Mouse (Mus musculus) spleen, adult 2 months (tissue): Measurements from ENCODE around the gene Olfr1410. TPM values are rescaled to one million over a fixed set of nuclear protein-coding genes. Genes with fewer than 3 reads are reported as not detected.

Experiments used
- DNase-seq, 2 experiments: peaks; one replicate each; pipeline versions ENCODE4 v3.0.0 to v3.0.0-alpha.2; 2012 to 2021; ENCODE audit warnings: low spot score in 2 of 2, low read depth in 1 of 2
- H3K27ac ChIP-seq: fragments of 200-500 bp; 2 replicates; pipeline ENCODE4 v1.5.1; 2012; ENCODE audit warnings: low read length, inconsistent platforms; ENCODE audit not compliant: insufficient read depth
- H3K27me3 ChIP-seq: fragments of 200-500 bp; 2 replicates; pipeline ENCODE4 v1.6.1; 2012; ENCODE audit warnings: mild to moderate bottlenecking, moderate library complexity, low read length, inconsistent platforms; ENCODE audit not compliant: control insufficient read depth, insufficient read depth
- H3K36me3 ChIP-seq: fragments of 200-500 bp; 2 replicates; pipeline ENCODE4 v1.6.1; 2012; ENCODE audit warnings: mild to moderate bottlenecking, low read length, inconsistent platforms; ENCODE audit not compliant: control insufficient read depth, insufficient read depth
- H3K4me1 ChIP-seq: fragments of 200-500 bp; 2 replicates; pipeline ENCODE4 v1.6.1; 2011; ENCODE audit warnings: inconsistent platforms; ENCODE audit not compliant: control insufficient read depth, insufficient read depth, insufficient read length
- H3K4me3 ChIP-seq: fragments of 200-500 bp; 2 replicates; pipeline ENCODE4 v1.5.1; 2011; ENCODE audit warnings: mild to moderate bottlenecking, inconsistent platforms; ENCODE audit not compliant: insufficient read depth, insufficient read length; ENCODE audit errors: extremely low read depth
- CTCF ChIP-seq: fragments of 200-500 bp; IDR thresholded peaks from 2 replicates; pipeline ENCODE4 v1.5.1; 2011; ENCODE audit warnings: mild to moderate bottlenecking, inconsistent platforms; ENCODE audit not compliant: insufficient read depth, insufficient read length, insufficient replicate concordance; ENCODE audit errors: extremely low read depth
- POLR2A ChIP-seq: fragments of 200-500 bp; IDR thresholded peaks from 2 replicates; pipeline ENCODE4 v1.6.1; 2011; ENCODE audit warnings: low read depth, low read length, inconsistent platforms
- WGBS: fragments of 180-500 bp; shearing (Covaris S2); methylation state at CpG from one replicate; pipeline ENCODE4 v1.1.7; 2018; 5-methylcytosine and 5-hydroxymethylcytosine counted together
- polyA plus RNA-seq: library from polyadenylated mRNA; depleted of rRNA; stranded (reverse); fragments of >200 nt; gene quantifications from 2 replicates; pipeline ENCODE4 v1.2.3, GENCODE M21; 2012; rRNA removed

Gene Olfr1410
- polyA plus RNA-seq, result not detected in 2 replicates

DNA sequence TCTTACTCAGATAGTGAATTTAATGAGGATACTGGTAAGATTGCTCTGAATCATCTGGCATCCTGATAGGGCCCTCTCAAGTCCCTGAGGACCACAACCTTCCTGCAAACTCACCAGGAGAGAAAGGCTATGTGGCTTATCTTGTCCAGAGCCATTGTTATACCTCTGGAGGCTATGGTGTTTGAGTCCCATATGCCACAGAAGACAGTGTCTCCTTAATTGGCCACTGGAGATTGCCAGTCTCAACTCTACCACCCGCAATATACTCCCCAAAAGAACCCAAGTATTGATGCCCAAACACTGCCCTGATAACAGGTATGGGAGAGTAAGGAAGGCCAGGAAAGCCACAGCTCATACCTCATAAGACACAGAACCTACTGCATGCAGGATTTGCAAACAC is at the start of gene Olfr1410:
Gene Olfr1410 (plus strand): TSS at position 301 of the 400 bp plus-strand sequence.
- no peaks in the 10 kb centered on the region for H3K27me3 ChIP-seq
- WGBS, result 55% methylated on average over 1 of the region's 1 CpGs
- TF ChIP-seq POLR2A (no peak), CTCF (no peak)
- H3K4me1 ChIP-seq, result no peaks in the 10 kb centered on the region
- no peak within 1 kb of the TSS for H3K4me3 ChIP-seq
- DNase-seq, result no peak
- H3K27ac ChIP-seq, result no peak within 1 kb of the TSS
- no peaks in the 10 kb centered on the region for H3K36me3 ChIP-seq

GRCm38 (mm10) chr1:92571022-92571421 is 34.6 kb upstream of the Olfr1410 start, which contains the start of gene Olfr1413:
TSS of gene Olfr1413 (plus strand) at chr1:92571322.
- H3K27me3 ChIP-seq, result no peaks in the 10 kb centered on the region
- H3K36me3 ChIP-seq, result no peaks in the 10 kb centered on the region
- WGBS, result 89% methylated on average over 3 of the region's 3 CpGs
- no peak for DNase-seq
- no peak for TF ChIP-seq CTCF
- no peak for TF ChIP-seq POLR2A
- no peak within 1 kb of the TSS for H3K27ac ChIP-seq
- no peak within 1 kb of the TSS for H3K4me3 ChIP-seq
- H3K4me1 ChIP-seq, result no peaks in the 10 kb centered on the region

- Histone ChIP-seq H3K27ac (no peak within 1 kb of the TSS), H3K36me3 (no peaks in the 10 kb centered on the region), H3K4me1 (no peaks in the 10 kb centered on the region), H3K27me3 (no peaks in the 10 kb centered on the region), H3K4me3 (no peak within 1 kb of the TSS)
- TF ChIP-seq POLR2A, result no peak
- TF ChIP-seq CTCF, result no peak
- WGBS, result 89% methylated on average over 2 of the region's 2 CpGs
- no peak for DNase-seq
Observed at GRCm38 (mm10) chr1:92585479-92585878, 20.1 kb upstream of the Olfr1410 start, which contains the start of gene Olfr1412. TSS of gene Olfr1412 (plus strand) at chr1:92585779.

- Histone ChIP-seq H3K4me3 (no peak within 1 kb of the TSS), H3K27me3 (no peaks in the 10 kb centered on the region), H3K4me1 (no peaks in the 10 kb centered on the region), H3K27ac (no peak within 1 kb of the TSS), H3K36me3 (no peaks in the 10 kb centered on the region)
- TF ChIP-seq POLR2A, result no peak
- no peak for TF ChIP-seq CTCF
- no peak for DNase-seq
Observed at GRCm38 (mm10) chr1:92594111-92594510, 11.5 kb upstream of the Olfr1410 start, which contains the start of gene Olfr1411. TSS of gene Olfr1411 (plus strand) at chr1:92594411.

- no peak for DNase-seq
- TF ChIP-seq POLR2A (no peak), CTCF (no peak)
Observed at GRCm38 (mm10) chr1:92596019-92596418, 9.6 kb upstream of the Olfr1410 start.

GRCm38 (mm10) chr1:92607711-92608110 is 2.1 kb downstream of the Olfr1410 start:
- H3K27me3 ChIP-seq, result no peaks in the 10 kb centered on the region
- DNase-seq, result no peak
- whole genome bisulfite sequencing, result 75% methylated on average over 4 of the region's 4 CpGs
- H3K4me3 ChIP-seq, result no peak overlapping the region
- no peaks in the 10 kb centered on the region for H3K36me3 ChIP-seq
- no peak for TF ChIP-seq POLR2A
- TF ChIP-seq CTCF, result no peak
- H3K4me1 ChIP-seq, result no peaks in the 10 kb centered on the region
- H3K27ac ChIP-seq, result no peak overlapping the region

More at GRCm38 (mm10) chr1:92596019-92596418, 9.6 kb upstream of the Olfr1410 start:
- H3K27me3 ChIP-seq, result no peaks in the 10 kb centered on the region
- no peak overlapping the region for H3K4me3 ChIP-seq
- no peak overlapping the region for H3K27ac ChIP-seq
- no peaks in the 10 kb centered on the region for H3K36me3 ChIP-seq
- no peaks in the 10 kb centered on the region for H3K4me1 ChIP-seq
- 79% methylated on average over 3 of the region's 3 CpGs for WGBS

DNA sequence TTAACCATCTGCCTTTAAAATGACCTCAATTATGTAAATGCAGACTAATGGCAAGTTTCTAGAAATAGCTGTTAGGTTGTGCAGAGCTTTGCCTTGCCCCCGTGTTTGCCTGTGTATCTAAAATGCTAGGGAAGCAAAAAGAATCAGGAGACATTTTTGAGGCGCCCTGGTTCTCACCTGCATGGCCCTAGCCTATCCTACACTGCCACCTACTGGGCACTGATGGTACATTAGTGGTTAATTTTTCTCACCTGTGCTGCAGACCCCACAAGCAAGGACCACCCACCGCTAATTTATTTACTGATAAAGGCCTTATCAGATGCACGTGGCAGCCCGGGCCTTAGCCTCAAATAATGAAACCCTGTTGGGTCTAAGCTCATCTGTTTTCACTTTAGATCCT is 5.4 kb downstream of the Olfr1410 start:
- no peak overlapping the region for H3K4me3 ChIP-seq
- 6% methylated on average over 5 of the region's 5 CpGs for WGBS

More for the DNA sequence above, 5.4 kb downstream of the Olfr1410 start:
- TF ChIP-seq CTCF, result peak; percentile 67; the same call in 1 of the 2 replicates
- no peak for TF ChIP-seq POLR2A
- H3K27ac ChIP-seq, result no peak overlapping the region
- no peaks in the 10 kb centered on the region for H3K4me1 ChIP-seq
- peak in 1 of 2 experiments; percentile 37 for DNase-seq
- no peaks in the 10 kb centered on the region for H3K27me3 ChIP-seq
- no peaks in the 10 kb centered on the region for H3K36me3 ChIP-seq
